Mouse (Mus musculus) limb, embryonic 13.5 days (tissue): ENCODE results near the gene Myo16. TPM values are rescaled to one million over a fixed set of nuclear protein-coding genes. Genes with fewer than 3 reads are reported as not detected.

ENCODE experiments used
- ATAC-seq: fragments of 200-750 bp; cut with Nextera tagmentation; 2 replicates; pipeline ENCODE4 v1.8.0; 2017; ENCODE audit warnings: low read depth, moderate number of reproducible peaks, moderate TSS enrichment; ENCODE audit not compliant: low FRiP score
- H3K27ac ChIP-seq: fragments of 300-500 bp; sonication (generic); 2 replicates; pipeline ENCODE4 v1.5.1; 2015; ENCODE audit warnings: inconsistent platforms, mild to moderate bottlenecking, moderate library complexity
- H3K27me3 ChIP-seq: fragments of 300-500 bp; sonication (generic); 2 replicates; pipeline ENCODE4 v1.6.1; 2015; ENCODE audit warnings: mild to moderate bottlenecking, inconsistent platforms
- H3K36me3 ChIP-seq: fragments of 300-500 bp; sonication (generic); 2 replicates; pipeline ENCODE4 v1.6.1; 2015; ENCODE audit warnings: inconsistent platforms, mild to moderate bottlenecking, moderate library complexity
- H3K4me1 ChIP-seq: fragments of 300-500 bp; sonication (generic); 2 replicates; pipeline ENCODE4 v1.6.1; 2015; ENCODE audit warnings: inconsistent platforms
- H3K4me2 ChIP-seq: fragments of 300-500 bp; sonication (generic); replicated peaks from 2 replicates; pipeline ENCODE4 v1.6.1; 2015; ENCODE audit warnings: inconsistent platforms, mild to moderate bottlenecking, moderate library complexity
- H3K4me3 ChIP-seq: fragments of 300-500 bp; sonication (generic); 2 replicates; pipeline ENCODE4 v1.5.1; 2015; ENCODE audit warnings: moderate library complexity, mild to moderate bottlenecking, inconsistent platforms
- H3K9ac ChIP-seq: fragments of 300-500 bp; sonication (generic); 2 replicates; pipeline ENCODE4 v1.6.1; 2015; ENCODE audit warnings: mild to moderate bottlenecking, inconsistent platforms
- H3K9me3 ChIP-seq: fragments of 300-500 bp; sonication (generic); 2 replicates; pipeline ENCODE4 v1.6.1; 2016; ENCODE audit warnings: inconsistent platforms
- WGBS: fragments of 180-500 bp; shearing (Covaris S2); methylation state at CpG from one replicate; pipeline ENCODE4 v1.1.7; 2015; 5-methylcytosine and 5-hydroxymethylcytosine counted together
- polyA plus RNA-seq: library from polyadenylated mRNA; unstranded; fragments of >200 nt; fragmentation: Nextera tagmentation; extraction: Ambion mirVana; gene quantifications from 2 replicates; pipeline ENCODE4 v1.2.1, GENCODE M21; 2015

Myo16 gene
- polyA plus RNA-seq, 1 experiment from 2014 or later: 0.70 TPM

DNA sequence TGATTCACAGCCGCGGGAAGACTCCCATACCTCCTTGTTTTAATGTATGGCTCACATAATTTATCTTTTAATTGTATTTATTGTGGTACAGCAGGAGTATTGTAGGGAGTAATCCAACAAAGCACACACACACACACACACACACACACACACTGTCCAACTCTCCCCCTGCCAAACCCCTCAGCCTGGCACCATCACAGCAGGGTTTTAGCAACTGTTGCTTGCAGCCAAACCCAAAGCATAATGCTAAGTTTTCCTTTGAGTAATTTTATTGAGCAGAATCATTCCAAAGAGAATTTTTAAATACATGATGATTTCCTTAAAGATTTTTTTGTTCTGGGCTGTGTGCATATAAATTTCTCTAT is 336.7 kb downstream of the Myo16 start:
- Histone ChIP-seq H3K27me3 (no peaks in the 10 kb centered on the region), H3K27ac (no peak overlapping the region), H3K4me3 (no peak overlapping the region), H3K4me1 (no peaks in the 10 kb centered on the region), H3K9ac (no peak overlapping the region), H3K9me3 (no peaks in the 10 kb centered on the region), H3K4me2 (no peak overlapping the region), H3K36me3 (no peaks in the 10 kb centered on the region)
- no peak for ATAC-seq
- WGBS: 91% methylated on average over 2 of the region's 2 CpGs

DNA sequence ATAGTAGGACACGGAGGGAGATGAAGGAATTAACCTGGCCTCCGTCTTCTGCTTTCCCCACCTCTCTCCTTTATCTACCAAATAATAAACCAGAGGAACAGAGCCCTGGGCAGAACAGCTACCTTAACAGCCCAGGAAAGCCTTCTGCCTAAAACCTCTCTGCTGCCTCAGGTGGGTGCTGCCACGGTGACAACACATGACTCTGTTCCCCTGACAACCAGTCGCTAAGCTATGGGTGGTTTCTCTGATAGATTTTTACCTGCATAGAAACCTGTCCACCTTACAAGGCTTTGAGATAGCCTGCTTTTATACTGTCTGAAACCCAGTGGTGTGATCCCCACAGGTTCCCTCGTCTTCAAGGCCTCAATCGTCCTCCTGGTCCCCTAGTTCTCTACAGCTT is 337.2 kb downstream of the Myo16 start:
- no peaks in the 10 kb centered on the region for H3K4me1 ChIP-seq
- H3K9me3 ChIP-seq: peaks cover 2% of the 10 kb centered on the region; the same call in 1 of the 2 replicates
- H3K4me2 ChIP-seq: no peak overlapping the region
- no peak overlapping the region for H3K9ac ChIP-seq
- no peak overlapping the region for H3K4me3 ChIP-seq
- ATAC-seq: no peak
- no peak overlapping the region for H3K27ac ChIP-seq
- WGBS: 83% methylated on average over 6 of the region's 6 CpGs
- no peaks in the 10 kb centered on the region for H3K36me3 ChIP-seq
- no peaks in the 10 kb centered on the region for H3K27me3 ChIP-seq

DNA sequence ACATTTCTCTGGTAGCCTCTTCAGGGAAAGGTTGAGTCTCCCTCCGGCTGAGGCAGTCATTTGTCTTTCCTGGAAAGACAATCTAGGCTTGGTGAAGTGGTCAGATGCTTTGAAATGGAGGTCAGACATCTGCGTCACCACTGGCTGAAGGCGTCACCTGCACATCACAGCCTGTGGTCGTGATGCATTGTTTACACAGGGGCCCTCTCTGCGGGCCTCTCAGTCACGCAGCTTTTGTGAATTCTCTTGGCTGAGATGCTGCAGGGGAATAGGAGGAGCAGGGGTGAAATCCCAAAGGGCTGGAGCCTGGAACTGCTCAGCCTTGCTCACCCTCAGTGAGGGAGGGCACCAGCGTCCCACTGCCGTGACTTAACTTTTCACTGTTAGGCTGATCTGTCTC is 346.1 kb downstream of the Myo16 start:
- no peak overlapping the region for H3K4me3 ChIP-seq
- H3K4me2 ChIP-seq: no peak overlapping the region
- no peaks in the 10 kb centered on the region for H3K4me1 ChIP-seq
- H3K27ac ChIP-seq: no peak overlapping the region
- H3K9me3 ChIP-seq: peaks cover 7% of the 10 kb centered on the region; the same call in 1 of the 2 replicates
- H3K9ac ChIP-seq: no peak overlapping the region
- no peak for ATAC-seq
- WGBS: 29% methylated on average over 8 of the region's 8 CpGs
- H3K27me3 ChIP-seq: no peaks in the 10 kb centered on the region
- H3K36me3 ChIP-seq: no peaks in the 10 kb centered on the region

DNA sequence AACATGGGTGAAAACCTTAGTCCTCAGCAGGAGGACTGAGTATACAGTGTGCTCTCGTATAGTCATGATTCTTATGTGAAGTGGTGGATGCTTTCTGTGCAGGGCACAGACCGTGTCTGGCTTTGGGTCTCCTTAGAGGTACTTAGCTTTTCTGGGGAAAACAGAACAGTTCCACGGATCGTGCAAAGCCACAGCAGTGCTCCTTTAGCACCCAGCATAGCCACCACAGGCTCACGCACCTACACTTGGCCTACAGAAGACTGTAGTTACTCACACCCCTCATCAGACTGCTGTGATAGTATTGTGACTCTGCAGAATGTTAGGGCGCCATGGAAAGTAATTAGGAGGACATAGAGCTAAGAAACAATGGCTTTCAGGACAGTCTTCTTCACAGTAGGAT is 346.8 kb downstream of the Myo16 start:
- Histone ChIP-seq H3K36me3 (no peaks in the 10 kb centered on the region), H3K27me3 (no peaks in the 10 kb centered on the region), H3K9ac (no peak overlapping the region), H3K4me2 (no peak overlapping the region), H3K9me3 (peaks cover 7% of the 10 kb centered on the region; the same call in 1 of the 2 replicates), H3K4me3 (no peak overlapping the region), H3K4me1 (no peaks in the 10 kb centered on the region), H3K27ac (no peak overlapping the region)
- 86% methylated on average over 6 of the region's 6 CpGs for WGBS
- no peak for ATAC-seq

DNA sequence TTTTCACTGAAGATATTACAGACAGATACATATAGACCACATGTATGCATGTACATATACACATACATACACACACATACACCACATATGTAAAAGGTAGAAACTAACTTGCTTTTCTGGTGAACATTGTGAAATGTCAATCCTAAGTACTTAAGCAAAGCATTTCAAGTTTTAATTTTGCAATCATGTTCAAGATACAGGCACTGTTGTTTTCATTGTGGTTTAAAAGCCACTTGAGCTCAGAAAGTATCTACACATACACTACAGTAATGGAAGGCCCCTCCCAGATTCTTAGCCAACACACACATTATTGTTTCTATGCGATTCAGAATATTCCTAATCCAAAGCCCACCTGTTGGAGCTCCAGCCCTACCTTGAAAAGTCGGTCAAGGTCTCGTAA is 348.0 kb downstream of the Myo16 start:
- 0 out of 2 replicates have a peak, but pooled peaks cover 2% of the 10 kb centered on the region for H3K4me1 ChIP-seq
- no peak overlapping the region for H3K9ac ChIP-seq
- 93% methylated on average over 3 of the region's 3 CpGs for WGBS
- ATAC-seq: no peak
- no peak overlapping the region for H3K4me3 ChIP-seq
- H3K36me3 ChIP-seq: no peaks in the 10 kb centered on the region
- no peak overlapping the region for H3K4me2 ChIP-seq
- no peaks in the 10 kb centered on the region for H3K9me3 ChIP-seq
- no peak overlapping the region for H3K27ac ChIP-seq
- no peaks in the 10 kb centered on the region for H3K27me3 ChIP-seq

DNA sequence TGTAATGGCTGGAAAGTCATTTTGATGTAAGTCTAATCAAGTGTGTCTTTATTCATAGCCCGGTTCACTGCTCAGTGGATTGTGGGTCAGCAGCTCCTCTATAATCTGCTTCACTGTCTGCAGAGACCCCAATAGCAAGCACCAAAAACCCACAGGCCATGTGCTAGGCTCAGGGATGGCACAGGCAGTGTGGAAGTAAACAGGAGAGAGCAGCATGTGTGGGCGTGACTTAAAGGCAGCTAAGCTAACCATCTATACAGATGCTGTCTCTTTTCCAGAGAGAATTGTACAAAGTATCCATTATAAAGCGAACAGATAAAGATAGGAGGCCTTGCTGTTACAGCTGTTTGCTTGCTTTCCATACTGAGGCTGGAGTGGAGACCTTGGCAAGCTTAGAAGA is 358.4 kb downstream of the Myo16 start:
- Histone ChIP-seq H3K27me3 (no peaks in the 10 kb centered on the region), H3K9ac (no peak overlapping the region), H3K4me1 (no peaks in the 10 kb centered on the region), H3K4me2 (no peak overlapping the region), H3K36me3 (no peaks in the 10 kb centered on the region), H3K9me3 (no peaks in the 10 kb centered on the region), H3K27ac (no peak overlapping the region), H3K4me3 (no peak overlapping the region)
- ATAC-seq: no peak
- WGBS: 85% methylated on average over 3 of the region's 3 CpGs

DNA sequence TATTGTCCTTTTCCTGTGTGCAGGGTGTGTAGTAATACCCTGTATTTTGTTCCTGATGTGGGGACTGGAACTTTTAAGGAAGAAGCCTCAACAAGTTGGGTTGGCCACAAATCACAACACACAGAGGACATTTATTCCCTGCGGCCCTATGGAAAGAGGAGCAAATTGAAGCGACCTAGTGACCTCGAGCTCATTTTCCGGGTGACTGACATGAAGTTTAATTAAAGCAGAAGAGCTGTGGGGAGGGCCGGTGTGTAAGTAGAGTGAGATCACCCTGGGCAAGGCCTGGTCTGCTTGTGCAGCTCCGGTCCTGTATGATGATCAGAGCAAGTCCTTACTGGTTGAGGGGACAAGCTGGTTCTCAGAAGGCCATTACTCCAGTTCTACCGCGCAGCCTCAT is 363.7 kb downstream of the Myo16 start:
- 78% methylated on average over 8 of the region's 8 CpGs for WGBS
- Histone ChIP-seq H3K4me2 (no peak overlapping the region), H3K9me3 (no peaks in the 10 kb centered on the region), H3K36me3 (no peaks in the 10 kb centered on the region), H3K27me3 (no peaks in the 10 kb centered on the region), H3K27ac (no peak overlapping the region), H3K4me1 (no peaks in the 10 kb centered on the region), H3K9ac (no peak overlapping the region), H3K4me3 (no peak overlapping the region)
- ATAC-seq: no peak

DNA sequence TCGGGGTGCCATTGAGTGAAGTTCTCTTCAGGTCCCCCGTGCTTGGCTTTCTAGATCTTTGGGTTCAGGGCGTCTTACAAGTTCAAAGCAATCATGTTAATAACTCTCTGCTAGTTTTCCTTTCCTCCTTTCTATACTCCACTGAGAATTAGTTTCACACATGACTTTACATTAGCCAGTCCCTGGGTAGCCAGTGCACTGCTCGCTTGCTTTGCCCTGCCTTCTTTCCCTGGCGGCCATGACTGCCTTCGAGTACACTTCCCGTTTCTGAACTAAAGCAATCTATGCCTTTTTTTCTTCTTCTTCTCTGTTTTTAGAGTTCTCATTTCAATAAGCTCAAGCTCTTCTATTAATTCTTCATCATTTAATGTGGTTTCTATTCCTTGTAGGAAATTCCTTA is 365.6 kb downstream of the Myo16 start:
- H3K27ac ChIP-seq: no peak overlapping the region

DNA sequence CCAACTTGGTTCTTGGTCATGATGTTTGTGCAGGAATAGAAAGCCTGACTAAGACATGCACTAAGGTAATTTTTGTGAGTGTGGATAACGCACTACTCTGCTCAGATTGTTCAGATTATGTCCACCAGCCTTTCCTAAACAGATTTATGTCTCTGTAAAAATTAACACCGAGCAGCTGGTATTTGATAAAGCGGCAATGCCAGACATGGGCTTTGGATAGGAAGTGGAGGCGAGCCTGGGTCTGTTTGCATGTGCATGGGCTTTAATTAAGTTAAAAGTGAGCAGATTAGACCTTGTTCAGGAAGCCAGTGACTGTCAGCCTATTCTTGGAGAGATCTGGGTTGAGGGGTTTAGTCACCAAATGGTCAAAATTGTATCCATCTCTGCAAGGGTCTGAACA is 367.8 kb downstream of the Myo16 start:
- H3K4me1 ChIP-seq: no peaks in the 10 kb centered on the region
- H3K27ac ChIP-seq: no peak overlapping the region
- 57% methylated on average over 4 of the region's 4 CpGs for WGBS
- H3K4me2 ChIP-seq: no peak overlapping the region
- no peaks in the 10 kb centered on the region for H3K27me3 ChIP-seq
- no peak overlapping the region for H3K4me3 ChIP-seq
- H3K36me3 ChIP-seq: no peaks in the 10 kb centered on the region
- ATAC-seq: no peak
- no peak overlapping the region for H3K9ac ChIP-seq
- H3K9me3 ChIP-seq: no peaks in the 10 kb centered on the region

More for the DNA sequence above, 365.6 kb downstream of the Myo16 start:
- no peaks in the 10 kb centered on the region for H3K4me1 ChIP-seq
- H3K36me3 ChIP-seq: no peaks in the 10 kb centered on the region
- no peak overlapping the region for H3K4me3 ChIP-seq
- no peak overlapping the region for H3K4me2 ChIP-seq
- H3K9me3 ChIP-seq: no peaks in the 10 kb centered on the region
- 79% methylated on average over 7 of the region's 7 CpGs for WGBS
- H3K9ac ChIP-seq: no peak overlapping the region
- no peak for ATAC-seq
- H3K27me3 ChIP-seq: no peaks in the 10 kb centered on the region

DNA sequence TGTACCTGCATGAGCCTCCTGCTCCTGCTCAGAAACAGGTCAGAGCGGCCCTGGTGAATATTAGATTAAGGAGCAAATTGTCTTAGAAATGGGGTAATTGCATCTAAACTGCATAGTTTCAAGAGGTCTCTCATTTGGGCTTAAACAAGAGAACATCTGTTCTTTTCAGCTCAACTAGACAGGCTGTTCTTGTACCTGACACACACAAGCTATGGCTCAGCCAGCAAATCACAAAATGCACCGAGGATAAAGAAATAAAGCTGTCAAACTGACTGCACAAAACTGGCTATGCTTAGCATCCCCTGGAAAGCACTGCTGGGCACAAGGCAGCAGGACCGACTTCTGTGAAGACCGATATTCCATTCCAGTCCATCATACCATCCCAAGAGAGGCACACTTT is 372.0 kb downstream of the Myo16 start:
- H3K9ac ChIP-seq: no peak overlapping the region
- no peaks in the 10 kb centered on the region for H3K9me3 ChIP-seq
- H3K27ac ChIP-seq: no peak overlapping the region
- H3K36me3 ChIP-seq: no peaks in the 10 kb centered on the region
- no peak overlapping the region for H3K4me3 ChIP-seq
- WGBS: 67% methylated on average over 4 of the region's 4 CpGs
- H3K27me3 ChIP-seq: no peaks in the 10 kb centered on the region
- ATAC-seq: no peak
- H3K4me2 ChIP-seq: no peak overlapping the region
- H3K4me1 ChIP-seq: no peaks in the 10 kb centered on the region

DNA sequence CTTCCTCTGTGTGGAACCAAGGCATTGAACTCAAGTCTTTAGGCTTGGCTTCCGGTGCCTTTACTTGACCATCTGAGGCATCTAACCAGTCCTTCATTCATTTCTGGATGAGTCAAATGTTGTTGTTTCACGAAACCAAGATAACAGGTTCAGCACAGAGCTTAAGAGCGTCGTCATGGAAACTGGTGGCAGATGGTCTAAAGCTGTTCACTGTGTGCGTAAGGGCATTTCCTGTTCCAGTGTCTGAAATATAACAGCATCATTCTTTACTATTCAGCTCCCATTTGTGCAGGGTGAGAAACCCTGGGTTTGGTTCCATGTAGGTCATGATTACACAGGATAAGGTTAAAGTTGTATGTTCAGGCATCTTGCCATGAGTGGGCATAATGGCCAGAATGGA is 372.9 kb downstream of the Myo16 start:
- no peaks in the 10 kb centered on the region for H3K27me3 ChIP-seq
- no peak overlapping the region for H3K4me3 ChIP-seq
- H3K27ac ChIP-seq: no peak overlapping the region
- no peak overlapping the region for H3K4me2 ChIP-seq
- H3K9me3 ChIP-seq: no peaks in the 10 kb centered on the region
- no peak for ATAC-seq
- WGBS: 79% methylated on average over 5 of the region's 5 CpGs
- H3K4me1 ChIP-seq: no peaks in the 10 kb centered on the region
- no peak overlapping the region for H3K9ac ChIP-seq
- no peaks in the 10 kb centered on the region for H3K36me3 ChIP-seq

DNA sequence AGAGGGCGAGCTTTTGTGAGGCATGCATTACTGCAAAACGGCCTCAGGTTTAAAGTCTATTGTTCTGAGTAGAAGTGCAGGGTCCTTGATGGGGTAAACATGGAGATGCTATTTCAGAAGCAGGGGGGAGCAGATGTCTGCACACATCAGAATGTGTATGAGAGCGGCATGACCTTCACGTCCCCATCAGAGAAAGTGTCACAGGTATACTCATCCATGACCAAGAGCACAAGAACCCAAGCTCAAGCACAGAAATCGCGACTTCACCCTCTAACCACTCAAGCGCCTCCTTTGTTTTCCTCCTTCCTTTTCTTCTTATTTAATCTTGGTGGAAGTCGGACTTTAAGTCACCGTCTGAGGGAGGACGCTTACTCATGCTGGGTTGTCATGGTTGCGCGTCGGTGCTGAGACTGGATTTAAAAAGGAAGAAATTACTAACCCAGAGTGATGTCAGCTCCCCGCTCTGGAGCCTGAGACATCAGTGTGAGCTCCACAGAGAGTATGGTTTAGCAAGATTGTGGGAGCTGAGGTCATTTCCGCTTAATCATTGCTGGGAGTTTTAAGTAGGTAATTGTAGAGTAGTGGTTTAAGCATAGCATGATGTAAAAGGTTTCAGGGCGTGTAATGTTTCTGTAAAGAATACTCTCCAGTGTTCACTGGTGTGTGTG is 381.0 kb downstream of the Myo16 start:
- no peak for ATAC-seq
- Histone ChIP-seq H3K9me3 (no peaks in the 10 kb centered on the region), H3K9ac (no peak overlapping the region), H3K36me3 (no peaks in the 10 kb centered on the region), H3K4me2 (no peak overlapping the region), H3K27ac (no peak overlapping the region), H3K4me1 (no peaks in the 10 kb centered on the region), H3K27me3 (no peaks in the 10 kb centered on the region), H3K4me3 (no peak overlapping the region)
- WGBS: 80% methylated on average over 16 of the region's 16 CpGs

DNA sequence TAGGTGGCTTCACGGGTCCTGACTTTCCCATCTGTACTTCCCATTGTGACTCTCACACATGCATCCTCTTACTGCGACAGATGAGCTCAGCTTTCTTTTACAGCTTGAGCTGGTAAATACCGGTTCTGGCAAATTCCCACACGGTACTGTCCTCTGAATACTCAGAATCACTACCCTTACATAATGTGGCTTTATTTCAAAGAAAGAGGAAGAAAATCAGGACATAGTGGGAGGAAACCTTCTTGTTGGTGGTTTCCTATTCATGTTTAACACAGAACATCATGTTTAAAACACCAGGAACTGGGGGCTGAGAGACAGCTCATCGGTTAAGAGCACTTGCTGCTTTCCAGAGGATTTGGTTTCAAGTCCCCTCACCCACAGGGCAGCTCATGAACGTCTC is 384.6 kb downstream of the Myo16 start:
- Histone ChIP-seq H3K36me3 (no peaks in the 10 kb centered on the region), H3K4me1 (no peaks in the 10 kb centered on the region), H3K27me3 (no peaks in the 10 kb centered on the region), H3K4me2 (no peak overlapping the region), H3K9me3 (no peaks in the 10 kb centered on the region), H3K9ac (no peak overlapping the region), H3K27ac (no peak overlapping the region), H3K4me3 (no peak overlapping the region)
- no peak for ATAC-seq
- 57% methylated on average over 6 of the region's 6 CpGs for WGBS
